Mouse (Mus musculus) skeletal muscle tissue, adult 2 months (tissue): Measurements from ENCODE around the gene Fam193a.
A peak's percentile ranks its signal among the peaks of the same experiment; 100 is the strongest.

Source experiments
- DNase-seq: peaks from one replicate; pipeline ENCODE4 v3.0.0-alpha.2; 2012; ENCODE audit warnings: low read depth, low spot score

Fam193a gene

GRCm38 (mm10) chr5:34461294-34461693, 91.6 kb downstream of the Fam193a start:
- DNase-seq, result no peak

GRCm38 (mm10) chr5:34461841-34462240, 92.1 kb downstream of the Fam193a start:
- DNase-seq, result no peak

- no peak for DNase-seq
Observed at GRCm38 (mm10) chr5:34466079-34466478, 96.3 kb downstream of the Fam193a start.

GRCm38 (mm10) chr5:34466648-34467047, 96.9 kb downstream of the Fam193a start:
- DNase-seq, result no peak

- DNase-seq, result no peak
Observed at GRCm38 (mm10) chr5:34468039-34468775, 98.5 kb downstream of the Fam193a start.

- no peak for DNase-seq
Observed at GRCm38 (mm10) chr5:34480926-34481325, 111.2 kb downstream of the Fam193a start.

- DNase-seq, result no peak
Observed at GRCm38 (mm10) chr5:34485731-34486130, 116.0 kb downstream of the Fam193a start.

GRCm38 (mm10) chr5:34487320-34488090, 117.8 kb downstream of the Fam193a start:
- peak; percentile 76 for DNase-seq

- DNase-seq, result no peak
Observed at GRCm38 (mm10) chr5:34488741-34489417, 119.1 kb downstream of the Fam193a start.

GRCm38 (mm10) chr5:34489418-34489787, 119.7 kb downstream of the Fam193a start:
- no peak for DNase-seq

GRCm38 (mm10) chr5:34496745-34497144, 127.0 kb downstream of the Fam193a start:
- no peak for DNase-seq

GRCm38 (mm10) chr5:34500886-34501285, 131.2 kb downstream of the Fam193a start:
- no peak for DNase-seq

GRCm38 (mm10) chr5:34501588-34501987, 131.9 kb downstream of the Fam193a start:
- no peak for DNase-seq

GRCm38 (mm10) chr5:34502411-34502810, 132.7 kb downstream of the Fam193a start:
- DNase-seq, result no peak

GRCm38 (mm10) chr5:34502821-34503220, 133.1 kb downstream of the Fam193a start:
- DNase-seq, result no peak

- DNase-seq, result no peak
Observed at GRCm38 (mm10) chr5:34512486-34512885, 142.8 kb downstream of the Fam193a start.

GRCm38 (mm10) chr5:34513466-34514217, 143.9 kb downstream of the Fam193a start, which contains the start of gene Tnip2:
Tnip2 (minus strand) TSS chr5:34513991.
- DNase-seq, result peak; percentile 91

- no peak for DNase-seq
Observed at GRCm38 (mm10) chr5:34514218-34514566, 144.5 kb downstream of the Fam193a start.

GRCm38 (mm10) chr5:34515096-34515495, 145.4 kb downstream of the Fam193a start:
- no peak for DNase-seq

GRCm38 (mm10) chr5:34517913-34518312, 148.2 kb downstream of the Fam193a start:
- DNase-seq, result peak; percentile 66

GRCm38 (mm10) chr5:34519389-34519910, 149.7 kb downstream of the Fam193a start:
- DNase-seq, result no peak
